Mouse (Mus musculus) liver, embryonic 14.5 days (tissue): ENCODE data around the gene Fen1. TPM values are rescaled to one million over a fixed set of nuclear protein-coding genes. Genes with fewer than 3 reads are reported as not detected.
"Not testable (repeated sequence)": the region's sequence is repeated elsewhere in the genome, so short reads cannot be mapped to it uniquely, and the experiment has no call there.

Experiments
- ATAC-seq: fragments of 200-750 bp; cut with Nextera tagmentation; 2 replicates; pipeline ENCODE4 v1.8.0; 2017; ENCODE audit warnings: moderate number of reproducible peaks, mild to moderate bottlenecking, moderate library complexity; ENCODE audit not compliant: insufficient read depth
- DNase-seq, 3 experiments: peaks; one replicate each; pipeline ENCODE4 v3.0.0-alpha.2; 2012 to 2013; ENCODE audit warnings: low read depth in 3 of 3, low spot score in 3 of 3
- H3K27ac ChIP-seq: fragments of 300-500 bp; sonication (generic); 2 replicates; pipeline ENCODE4 v1.5.1; 2014; ENCODE audit warnings: moderate library complexity, mild to moderate bottlenecking, control low read depth, inconsistent platforms
- H3K27me3 ChIP-seq: fragments of 300-500 bp; sonication (generic); 2 replicates; pipeline ENCODE4 v1.6.1; 2014; ENCODE audit warnings: mild to moderate bottlenecking, low read length, moderate library complexity; ENCODE audit not compliant: control insufficient read depth, insufficient read depth
- H3K36me3 ChIP-seq: fragments of 300-500 bp; sonication (generic); replicated peaks from 2 replicates; pipeline ENCODE4 v1.6.1; 2014; ENCODE audit warnings: low read depth; ENCODE audit not compliant: control insufficient read depth, insufficient read depth
- H3K4me1 ChIP-seq, 2 experiments: fragments of 200-500 bp in 1 of 2; fragments of 300-500 bp in 1 of 2; sonication (generic) in 1 of 2; replicated peaks; 2 replicates each; pipeline ENCODE4 v1.6.1; 2012 to 2014; ENCODE audit warnings: antibody characterized with exemption in 1 of 2, inconsistent platforms in 1 of 2, low read length in 1 of 2; ENCODE audit not compliant: control insufficient read depth in 2 of 2, insufficient read depth in 2 of 2
- H3K4me2 ChIP-seq: fragments of 300-500 bp; sonication (generic); 2 replicates; pipeline ENCODE4 v1.6.1; 2014; ENCODE audit warnings: low read depth, mild to moderate bottlenecking, control low read depth, moderate library complexity
- H3K4me3 ChIP-seq, 2 experiments: fragments of 200-500 bp in 1 of 2; fragments of 300-500 bp in 1 of 2; sonication (generic) in 1 of 2; 2 replicates each; pipeline ENCODE4 v1.5.1; 2012 to 2014; ENCODE audit warnings: low read depth in 2 of 2, low read length in 2 of 2, mild to moderate bottlenecking in 2 of 2, control low read depth in 1 of 2, inconsistent platforms in 1 of 2, moderate library complexity in 1 of 2; ENCODE audit not compliant: insufficient read depth in 1 of 2
- H3K9ac ChIP-seq: fragments of 300-500 bp; sonication (generic); replicated peaks from 2 replicates; pipeline ENCODE4 v1.6.1; 2014; ENCODE audit warnings: mild to moderate bottlenecking, control low read depth, moderate library complexity
- H3K9me3 ChIP-seq: fragments of 300-500 bp; sonication (generic); 2 replicates; pipeline ENCODE4 v1.6.1; 2016; ENCODE audit warnings: low read length, mixed read lengths; ENCODE audit not compliant: control insufficient read depth
- CTCF ChIP-seq: IDR thresholded peaks from 2 replicates; pipeline ENCODE4 v1.5.1; 2016; ENCODE audit warnings: antibody characterized with exemption, low read depth, control low read depth
- EP300 ChIP-seq: IDR thresholded peaks from 2 replicates; pipeline ENCODE4 v1.6.1; 2016; ENCODE audit warnings: antibody characterized with exemption, low read depth
- WGBS: fragments of 180-500 bp; shearing (Covaris S2); extraction: QIAGEN DNeasy Blood & Tissue Kit; methylation state at CpG from one replicate; pipeline ENCODE4 v1.1.7; 2014; ENCODE audit not compliant: insufficient replicate concordance; 5-methylcytosine and 5-hydroxymethylcytosine counted together
- polyA plus RNA-seq, 2 experiments: library from polyadenylated mRNA; depleted of rRNA in 1 of 2; stranded (reverse) in 1 of 2; unstranded in 1 of 2; fragments of >200 nt; fragmentation: Nextera tagmentation in 1 of 2; extraction: Ambion mirVana in 1 of 2; gene quantifications; 2 replicates each; pipeline versions ENCODE4 v1.2.1 to v1.2.3; 2012 to 2014

Fen1 gene
- polyA plus RNA-seq, 2 experiments: 75.8 to 131 TPM

DNA sequence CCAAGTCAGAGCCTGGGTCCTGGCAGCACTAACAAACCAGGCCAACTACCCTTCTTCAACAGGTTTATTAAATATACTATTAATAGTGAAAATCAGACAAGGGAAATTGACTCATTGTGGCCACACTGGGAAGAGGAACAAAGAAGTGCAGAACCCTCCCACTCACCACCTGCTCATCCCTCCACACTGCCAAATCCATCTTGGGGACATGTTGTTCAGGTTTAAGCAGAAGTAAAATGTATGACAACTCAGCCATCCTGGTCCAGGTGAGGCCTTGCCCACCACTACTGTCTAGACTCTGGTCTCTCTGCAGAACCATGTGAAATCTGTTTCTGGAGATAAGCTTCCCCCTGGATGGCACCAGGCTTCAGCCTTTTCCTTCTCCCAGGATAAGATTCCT, 32.1 kb downstream of the Fen1 start:
- no peak overlapping the region for H3K4me2 ChIP-seq
- peak overlapping the region; percentile 94 for H3K27ac ChIP-seq
- H3K4me1 ChIP-seq: peaks cover 36 to 51% of the 10 kb centered on the region in 2 experiments
- no peak overlapping the region for H3K4me3 ChIP-seq
- H3K36me3 ChIP-seq: no peaks in the 10 kb centered on the region
- no peak overlapping the region for H3K9ac ChIP-seq
- TF ChIP-seq EP300 (no peak), CTCF (no peak)
- DNase-seq (no peak), ATAC-seq (no peak)
- H3K9me3 ChIP-seq: no peaks in the 10 kb centered on the region
- H3K27me3 ChIP-seq: no peaks in the 10 kb centered on the region

GRCm38 (mm10) chr19:10171359-10171758, 32.6 kb downstream of the Fen1 start:
- Histone ChIP-seq H3K9me3 (no peaks in the 10 kb centered on the region), H3K9ac (no peak overlapping the region), H3K4me2 (no peak overlapping the region), H3K36me3 (no peaks in the 10 kb centered on the region), H3K4me3 (no peak overlapping the region), H3K27me3 (no peaks in the 10 kb centered on the region), H3K4me1 (peaks cover 36 to 51% of the 10 kb centered on the region in 2 experiments), H3K27ac (peak overlapping the region; percentile 94)
- TF ChIP-seq EP300 (no peak), CTCF (no peak)
- no peak for DNase-seq
- 56% methylated on average over 7 of the region's 7 CpGs for WGBS
- ATAC-seq: no peak

DNA sequence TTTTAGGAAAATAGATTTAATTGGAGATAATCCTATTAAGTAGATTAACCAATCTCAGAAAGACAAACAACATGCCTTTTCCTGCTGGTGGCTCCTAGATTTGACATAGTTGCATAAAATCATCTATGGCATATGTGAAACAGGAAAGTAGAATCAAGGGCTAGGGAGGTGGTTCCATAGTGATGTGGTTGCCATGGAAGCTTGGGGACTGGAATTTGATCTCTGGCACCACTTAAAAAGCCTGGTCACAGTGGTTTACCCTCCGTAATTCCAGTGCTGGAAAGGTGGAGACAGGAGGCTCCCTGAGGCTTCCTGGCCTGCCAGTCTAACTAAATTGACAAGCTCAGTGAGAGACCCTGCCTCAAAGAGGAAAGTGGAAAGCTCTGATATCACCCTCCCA, 33.5 kb downstream of the Fen1 start:
- H3K4me1 ChIP-seq: peaks cover 36 to 51% of the 10 kb centered on the region in 2 experiments
- no peaks in the 10 kb centered on the region for H3K9me3 ChIP-seq
- H3K27me3 ChIP-seq: no peaks in the 10 kb centered on the region
- ATAC-seq: no peak
- no peak overlapping the region for H3K4me2 ChIP-seq
- no peak for TF ChIP-seq CTCF
- no peak for TF ChIP-seq EP300
- WGBS: 69% methylated on average over 1 of the region's 1 CpGs
- no peak overlapping the region for H3K9ac ChIP-seq
- no peak for DNase-seq
- H3K4me3 ChIP-seq: no peak overlapping the region
- no peaks in the 10 kb centered on the region for H3K36me3 ChIP-seq
- H3K27ac ChIP-seq: no peak overlapping the region

GRCm38 (mm10) chr19:10169692-10170330, 34.2 kb downstream of the Fen1 start:
- not testable (repeated sequence) for H3K9ac ChIP-seq, H3K4me2 ChIP-seq, ATAC-seq, H3K27me3 ChIP-seq, H3K9me3 ChIP-seq, H3K4me3 ChIP-seq, H3K36me3 ChIP-seq, H3K27ac ChIP-seq, DNase-seq
- 81% methylated on average over 3 of the region's 3 CpGs for WGBS
- H3K4me1 ChIP-seq: peaks cover 36 to 47% of the 10 kb centered on the region in 2 experiments

GRCm38 (mm10) chr19:10169179-10169578, 34.8 kb downstream of the Fen1 start:
- no peak for ATAC-seq
- Histone ChIP-seq H3K4me3 (no peak overlapping the region), H3K9ac (no peak overlapping the region), H3K4me1 (peaks cover 33 to 43% of the 10 kb centered on the region in 2 experiments), H3K9me3 (no peaks in the 10 kb centered on the region), H3K36me3 (no peaks in the 10 kb centered on the region), H3K4me2 (no peak overlapping the region), H3K27ac (no peak overlapping the region), H3K27me3 (no peaks in the 10 kb centered on the region)
- TF ChIP-seq EP300: peak; percentile 59; the same call in 1 of the 2 replicates
- TF ChIP-seq CTCF: no peak
- no peak for DNase-seq
